Mouse (Mus musculus): ENCODE data around the gene Sstr2. TPM values are rescaled to one million over a fixed set of nuclear protein-coding genes. Genes with fewer than 3 reads are reported as not detected.

The Sstr2 gene
- polyA plus RNA-seq, 1 experiment from 2014 or later: 0.28 TPM

GRCm38 (mm10) chr11:113617132-113617911 is 1.8 kb upstream of the Sstr2 start:
- ATAC-seq (ENCODE audit: low FRiP score, low TSS enrichment): no peak
- H3K36me3 ChIP-seq (ENCODE audit: control insufficient read depth, insufficient read depth, low read length): no peaks in the 10 kb centered on the region
- no peak overlapping the region for H3K4me3 ChIP-seq (ENCODE audit: low read length)
- WGBS: 34% methylated on average over 14 of the region's 14 CpGs
- no peaks in the 10 kb centered on the region for H3K9me3 ChIP-seq (ENCODE audit: control insufficient read depth, low read length)
- peaks cover 27% of the 10 kb centered on the region for H3K27me3 ChIP-seq (ENCODE audit: control insufficient read depth, insufficient read depth, low read length)
- peaks cover 24% of the 10 kb centered on the region for H3K4me1 ChIP-seq (ENCODE audit: control insufficient read depth, insufficient read depth, low read length)
- H3K4me2 ChIP-seq (replicated peaks; ENCODE audit: low read depth, low read length): no peak overlapping the region
- no peak overlapping the region for H3K27ac ChIP-seq (ENCODE audit: low read depth, low read length)
- H3K9ac ChIP-seq (ENCODE audit: low read depth, low read length): no peak overlapping the region

GRCm38 (mm10) chr11:113618303-113618671 is 855 bp upstream of the Sstr2 start:
- no peaks in the 10 kb centered on the region for H3K36me3 ChIP-seq (ENCODE audit: control insufficient read depth, insufficient read depth, low read length)
- H3K27ac ChIP-seq (ENCODE audit: low read depth, low read length): no peak overlapping the region
- no peak for ATAC-seq (ENCODE audit: low FRiP score, low TSS enrichment)
- H3K4me2 ChIP-seq (replicated peaks; ENCODE audit: low read depth, low read length): peak overlapping the region; percentile 95
- peaks cover 27% of the 10 kb centered on the region for H3K27me3 ChIP-seq (ENCODE audit: control insufficient read depth, insufficient read depth, low read length)
- no peaks in the 10 kb centered on the region for H3K9me3 ChIP-seq (ENCODE audit: control insufficient read depth, low read length)
- WGBS: 12% methylated on average over 4 of the region's 4 CpGs
- no peak overlapping the region for H3K9ac ChIP-seq (ENCODE audit: low read depth, low read length)
- H3K4me3 ChIP-seq (ENCODE audit: low read length): peak overlapping the region; percentile 45
- peaks cover 24% of the 10 kb centered on the region for H3K4me1 ChIP-seq (ENCODE audit: control insufficient read depth, insufficient read depth, low read length)

GRCm38 (mm10) chr11:113619420-113620080 is 408 bp downstream of the Sstr2 start:
- peaks cover 24% of the 10 kb centered on the region for H3K4me1 ChIP-seq (ENCODE audit: control insufficient read depth, insufficient read depth, low read length)
- H3K4me3 ChIP-seq (ENCODE audit: low read length): peak overlapping the region; percentile 45
- no peak for ATAC-seq (ENCODE audit: low FRiP score, low TSS enrichment)
- no peaks in the 10 kb centered on the region for H3K9me3 ChIP-seq (ENCODE audit: control insufficient read depth, low read length)
- H3K27ac ChIP-seq (ENCODE audit: low read depth, low read length): no peak overlapping the region
- H3K9ac ChIP-seq (ENCODE audit: low read depth, low read length): peak overlapping the region; percentile 36
- peaks cover 27% of the 10 kb centered on the region for H3K27me3 ChIP-seq (ENCODE audit: control insufficient read depth, insufficient read depth, low read length)
- H3K36me3 ChIP-seq (ENCODE audit: control insufficient read depth, insufficient read depth, low read length): no peaks in the 10 kb centered on the region
- peak overlapping the region; percentile 95 for H3K4me2 ChIP-seq (replicated peaks; ENCODE audit: low read depth, low read length)
- 2% methylated on average over 31 of the region's 31 CpGs for WGBS

GRCm38 (mm10) chr11:113621001-113621400 is 1.9 kb downstream of the Sstr2 start:
- 53% methylated on average over 2 of the region's 2 CpGs for WGBS
- no peak for ATAC-seq (ENCODE audit: low FRiP score, low TSS enrichment)
- Histone ChIP-seq H3K4me1 (ENCODE audit: control insufficient read depth, insufficient read depth, low read length) (peaks cover 24% of the 10 kb centered on the region), H3K9ac (ENCODE audit: low read depth, low read length) (no peak overlapping the region), H3K27me3 (ENCODE audit: control insufficient read depth, insufficient read depth, low read length) (peaks cover 27% of the 10 kb centered on the region), H3K9me3 (ENCODE audit: control insufficient read depth, low read length) (no peaks in the 10 kb centered on the region), H3K4me2 (replicated peaks; ENCODE audit: low read depth, low read length) (no peak overlapping the region), H3K4me3 (ENCODE audit: low read length) (no peak overlapping the region), H3K27ac (ENCODE audit: low read depth, low read length) (no peak overlapping the region), H3K36me3 (ENCODE audit: control insufficient read depth, insufficient read depth, low read length) (no peaks in the 10 kb centered on the region)

GRCm38 (mm10) chr11:113622028-113622427 is 2.9 kb downstream of the Sstr2 start:
- Histone ChIP-seq H3K27me3 (ENCODE audit: control insufficient read depth, insufficient read depth, low read length) (peaks cover 27% of the 10 kb centered on the region), H3K4me2 (replicated peaks; ENCODE audit: low read depth, low read length) (no peak overlapping the region), H3K9me3 (ENCODE audit: control insufficient read depth, low read length) (no peaks in the 10 kb centered on the region), H3K36me3 (ENCODE audit: control insufficient read depth, insufficient read depth, low read length) (no peaks in the 10 kb centered on the region), H3K27ac (ENCODE audit: low read depth, low read length) (no peak overlapping the region), H3K4me3 (ENCODE audit: low read length) (no peak overlapping the region), H3K4me1 (ENCODE audit: control insufficient read depth, insufficient read depth, low read length) (peaks cover 24% of the 10 kb centered on the region), H3K9ac (ENCODE audit: low read depth, low read length) (no peak overlapping the region)
- 84% methylated on average over 4 of the region's 4 CpGs for WGBS
- ATAC-seq (ENCODE audit: low FRiP score, low TSS enrichment): no peak

- WGBS: 95% methylated on average over 18 of the region's 18 CpGs
These were observed 6.3 kb downstream of the Sstr2 start for GRCm38 (mm10) chr11:113625437-113625836.

GRCm38 (mm10) chr11:113627785-113628184 is 8.6 kb downstream of the Sstr2 start:
- 0 out of 2 replicates have a peak, but pooled peaks cover 3% of the 10 kb centered on the region for H3K4me1 ChIP-seq (ENCODE audit: control insufficient read depth, insufficient read depth, low read length)
- no peaks in the 10 kb centered on the region for H3K27me3 ChIP-seq (ENCODE audit: control insufficient read depth, insufficient read depth, low read length)
- ATAC-seq (ENCODE audit: low FRiP score, low TSS enrichment): no peak
- H3K4me2 ChIP-seq (replicated peaks; ENCODE audit: low read depth, low read length): no peak overlapping the region
- WGBS: 57% methylated on average over 4 of the region's 4 CpGs
- H3K9ac ChIP-seq (ENCODE audit: low read depth, low read length): no peak overlapping the region
- no peak overlapping the region for H3K27ac ChIP-seq (ENCODE audit: low read depth, low read length)
- H3K9me3 ChIP-seq (ENCODE audit: control insufficient read depth, low read length): no peaks in the 10 kb centered on the region
- H3K4me3 ChIP-seq (ENCODE audit: low read length): no peak overlapping the region
- no peaks in the 10 kb centered on the region for H3K36me3 ChIP-seq (ENCODE audit: control insufficient read depth, insufficient read depth, low read length)

More at GRCm38 (mm10) chr11:113625437-113625836, 6.3 kb downstream of the Sstr2 start:
- Histone ChIP-seq H3K9me3 (ENCODE audit: control insufficient read depth, low read length) (no peaks in the 10 kb centered on the region), H3K36me3 (ENCODE audit: control insufficient read depth, insufficient read depth, low read length) (no peaks in the 10 kb centered on the region), H3K4me2 (replicated peaks; ENCODE audit: low read depth, low read length) (no peak overlapping the region), H3K4me3 (ENCODE audit: low read length) (no peak overlapping the region), H3K27me3 (ENCODE audit: control insufficient read depth, insufficient read depth, low read length) (peaks cover 11% of the 10 kb centered on the region; the same call in 1 of the 2 replicates), H3K27ac (ENCODE audit: low read depth, low read length) (no peak overlapping the region), H3K4me1 (ENCODE audit: control insufficient read depth, insufficient read depth, low read length) (no peaks in the 10 kb centered on the region), H3K9ac (ENCODE audit: low read depth, low read length) (no peak overlapping the region)
- ATAC-seq (ENCODE audit: low FRiP score, low TSS enrichment): no peak

GRCm38 (mm10) chr11:113630642-113631041 is 11.5 kb downstream of the Sstr2 start:
- no peak overlapping the region for H3K4me3 ChIP-seq (ENCODE audit: low read length)
- H3K27ac ChIP-seq (ENCODE audit: low read depth, low read length): no peak overlapping the region
- 53% methylated on average over 7 of the region's 7 CpGs for WGBS
- no peak for ATAC-seq (ENCODE audit: low FRiP score, low TSS enrichment)
- no peaks in the 10 kb centered on the region for H3K9me3 ChIP-seq (ENCODE audit: control insufficient read depth, low read length)
- no peak overlapping the region for H3K9ac ChIP-seq (ENCODE audit: low read depth, low read length)
- no peak overlapping the region for H3K4me2 ChIP-seq (replicated peaks; ENCODE audit: low read depth, low read length)
- 0 out of 2 replicates have a peak, but pooled peaks cover 3% of the 10 kb centered on the region for H3K4me1 ChIP-seq (ENCODE audit: control insufficient read depth, insufficient read depth, low read length)
- no peaks in the 10 kb centered on the region for H3K36me3 ChIP-seq (ENCODE audit: control insufficient read depth, insufficient read depth, low read length)
- H3K27me3 ChIP-seq (ENCODE audit: control insufficient read depth, insufficient read depth, low read length): no peaks in the 10 kb centered on the region

GRCm38 (mm10) chr11:113631302-113631701 is 12.2 kb downstream of the Sstr2 start:
- WGBS: 80% methylated on average over 8 of the region's 8 CpGs
- ATAC-seq (ENCODE audit: low FRiP score, low TSS enrichment): no peak
- Histone ChIP-seq H3K27me3 (ENCODE audit: control insufficient read depth, insufficient read depth, low read length) (no peaks in the 10 kb centered on the region), H3K36me3 (ENCODE audit: control insufficient read depth, insufficient read depth, low read length) (no peaks in the 10 kb centered on the region), H3K4me1 (ENCODE audit: control insufficient read depth, insufficient read depth, low read length) (0 out of 2 replicates have a peak, but pooled peaks cover 3% of the 10 kb centered on the region), H3K9me3 (ENCODE audit: control insufficient read depth, low read length) (no peaks in the 10 kb centered on the region), H3K4me3 (ENCODE audit: low read length) (no peak overlapping the region), H3K9ac (ENCODE audit: low read depth, low read length) (no peak overlapping the region), H3K4me2 (replicated peaks; ENCODE audit: low read depth, low read length) (no peak overlapping the region), H3K27ac (ENCODE audit: low read depth, low read length) (no peak overlapping the region)
